ENCODE assay signal across 10 mouse cellular contexts in genomic region chr13:30093086-30093485, GRCm38 (mm10). TPM values are rescaled to one million over a fixed set of nuclear protein-coding genes. Genes with fewer than 3 reads are reported as not detected.
DNase-seq lines count a peak whose midpoint lies in the region; TF ChIP-seq lines count a peak whose summit lies in the region.
"Had no signal": no experiment of that assay in that cellular context is flagged by ENCODE, and none has a peak within 500 bp of the region (broad histone marks: within the 10 kb centered on the region; RNA-seq: fewer than 3 reads in every experiment).

No protein-coding gene starts in this region.

- no peak overlapping the region for H3K9ac ChIP-seq in liver, adult 2 months (ENCODE audit: low read depth, low read length)
- H3K9ac ChIP-seq: limb, embryonic 15.5 days had no signal

- H3K4me3 ChIP-seq in cerebellum, adult 2 months (replicated peaks; ENCODE audit: insufficient read depth, low read depth, low read length) = no peak overlapping the region
- H3K4me3 ChIP-seq in liver, adult 2 months (ENCODE audit: insufficient read depth, low read depth, low read length) = no peak overlapping the region
- H3K4me3 ChIP-seq: limb, embryonic 15.5 days had no signal

- no peaks in the 10 kb centered on the region for H3K36me3 ChIP-seq in liver, adult 2 months (ENCODE audit: control insufficient read depth, insufficient read depth, low read length)
- H3K36me3 ChIP-seq: limb, embryonic 15.5 days had no signal

- 39% methylated on average over 2 of the region's 2 CpGs for WGBS in cerebellum, adult 2 months
- 33% methylated on average over 2 of the region's 2 CpGs for WGBS in liver, adult 2 months

- 0 out of 2 replicates have a peak, but pooled peaks have one; percentile 27 for TF ChIP-seq CTCF in cerebellum, adult 2 months (IDR thresholded peaks at IDR 0.05; ENCODE audit: borderline replicate concordance, insufficient read depth, low read depth, low read length)
- TF ChIP-seq CTCF in liver, adult 2 months (IDR thresholded peaks at IDR 0.05; ENCODE audit: low read depth, low read length) = peak; percentile 47

- DNase-seq in cerebellum, adult 2 months = no peak
- no peak for DNase-seq in cerebellum, adult 11-12 months
- DNase-seq in liver, adult 2 months (ENCODE audit: extremely low read depth, low read depth, low spot score) = peak; percentile 7
- DNase-seq in liver = no peak
- peak; percentile 7 for DNase-seq in T-cell, adult 2 months (ENCODE audit: low spot score)
- DNase-seq in retina, embryonic 14.5 days (ENCODE audit: low spot score) = peak; percentile 38
- DNase-seq in spleen, adult 12 weeks (ENCODE audit: low spot score) = no peak
- DNase-seq in urinary bladder, postnatal 10 days (ENCODE audit: low spot score) = no peak
- DNase-seq: gastrocnemius, postnatal 14 days had no signal

- H3K4me1 ChIP-seq in cerebellum, adult 2 months (ENCODE audit: control insufficient read depth, insufficient read depth, low read length) = no peaks in the 10 kb centered on the region
- no peaks in the 10 kb centered on the region for H3K4me1 ChIP-seq in liver, adult 2 months (ENCODE audit: control insufficient read depth, insufficient read depth, low read length)
- H3K4me1 ChIP-seq: limb, embryonic 15.5 days had no signal

- H3K27ac ChIP-seq in cerebellum, adult 2 months (ENCODE audit: insufficient read depth, low read length) = no peak overlapping the region
- no peak overlapping the region for H3K27ac ChIP-seq in liver, adult 2 months (replicated peaks; ENCODE audit: insufficient read depth, low read depth, low read length)
- H3K27ac ChIP-seq: limb, embryonic 15.5 days had no signal

- no peaks in the 10 kb centered on the region for H3K79me2 ChIP-seq in liver, adult 2 months (ENCODE audit: control insufficient read depth, insufficient read depth, low read length)

- no peak for TF ChIP-seq POLR2A in cerebellum, adult 2 months (IDR thresholded peaks at IDR 0.05; ENCODE audit: borderline replicate concordance, insufficient read depth, low read length)
- no peak for TF ChIP-seq POLR2A in liver, adult 2 months (IDR thresholded peaks at IDR 0.05; ENCODE audit: extremely low read depth, insufficient read depth, low read length)

- no peaks in the 10 kb centered on the region for H3K27me3 ChIP-seq in cerebellum, adult 2 months (ENCODE audit: control insufficient read depth, insufficient read depth, low read length)
- H3K27me3 ChIP-seq in liver, adult 2 months (ENCODE audit: control insufficient read depth, insufficient read depth, low read length) = no peaks in the 10 kb centered on the region
- H3K27me3 ChIP-seq: limb, embryonic 15.5 days had no signal

RNA-seq across cellular contexts. Expression of gene Mboat1, which starts 43.2 kb away (rescaled TPM):
- 5.6 and 7.3 TPM in 2 replicates for polyA plus RNA-seq in cerebellum, adult 2 months (2012; rRNA removed)
- total RNA-seq in liver, adult 2 months (2014; rRNA removed) = 0.13 and 0.55 TPM in 2 replicates
- 0.17 and 0.28 TPM in 2 replicates for polyA plus RNA-seq in liver, adult 2 months (2012; rRNA removed)

Comparison
In these comparisons a context has a peak if more than half of its experiments do, and no peak if none do; other contexts are left out.
1. DNase-seq: peak in liver, adult 2 months (single experiment), T-cell, adult 2 months (single experiment) and retina, embryonic 14.5 days (single experiment); none in cerebellum, adult 2 months (0 of 2), cerebellum, adult 11-12 months (single experiment), liver (single experiment), spleen, adult 12 weeks (single experiment) and urinary bladder, postnatal 10 days (single experiment).